Mouse (Mus musculus) CD4-positive helper T cell, adult 2 months (primary cell): ENCODE measurements around the gene Rprd1b.

ENCODE experiments used
- DNase-seq: peaks from one replicate; pipeline ENCODE4 v3.0.0-alpha.2; 2012; ENCODE audit warnings: low read depth, missing footprints, low spot score

Rprd1b gene

GRCm38 (mm10) chr2:158079843-158080395 is 51.6 kb downstream of the Rprd1b start:
- no peak for DNase-seq

DNA sequence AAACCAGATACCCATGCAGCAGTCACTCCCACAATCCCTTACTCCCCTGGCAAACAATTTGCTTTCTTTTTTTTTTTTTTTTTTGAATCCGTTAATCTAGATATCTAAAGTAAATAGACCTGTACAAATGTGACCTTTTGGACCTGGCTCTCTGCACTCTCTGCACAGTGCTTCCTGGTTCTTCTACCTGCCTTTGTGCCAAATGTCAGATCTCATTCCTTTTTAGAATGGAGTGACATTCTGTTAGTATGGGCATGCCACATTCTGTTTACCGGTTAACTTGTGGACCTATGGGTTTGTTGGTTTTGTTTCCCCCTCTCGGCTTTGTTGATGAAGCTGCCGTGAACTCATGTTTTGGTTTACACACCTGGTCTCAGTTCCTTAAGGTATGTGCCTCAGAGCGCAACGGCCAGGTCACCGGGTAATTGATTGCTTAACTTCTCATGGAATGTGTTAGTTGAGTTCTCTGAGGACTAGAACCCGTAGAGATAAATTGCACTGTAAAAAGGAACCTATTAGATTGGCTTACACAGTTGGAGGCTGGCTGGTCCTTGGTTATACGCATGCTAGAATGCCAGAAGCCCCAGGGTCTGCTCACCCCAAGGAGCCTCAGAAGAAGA is 52.4 kb downstream of the Rprd1b start:
- DNase-seq: no peak

DNA sequence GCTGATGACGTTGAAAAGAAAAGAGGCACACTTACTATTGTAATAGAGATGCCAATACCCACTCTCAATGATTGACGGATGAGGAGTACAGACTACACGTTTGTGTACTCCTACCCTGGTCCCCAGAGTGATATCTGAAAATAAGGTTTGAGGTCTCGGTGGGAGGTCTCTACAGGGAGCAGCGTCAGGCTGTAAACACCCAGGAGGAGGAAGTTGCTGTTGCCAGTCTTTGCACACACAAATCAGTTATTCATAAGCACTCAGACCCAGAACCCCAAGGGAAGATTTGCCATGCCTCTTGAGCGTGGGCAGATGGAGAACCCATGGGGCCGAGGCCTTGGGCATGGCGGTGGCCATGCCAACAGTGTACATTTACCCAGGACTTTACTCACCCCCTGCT is 56.2 kb downstream of the Rprd1b start:
- no peak for DNase-seq

GRCm38 (mm10) chr2:158090096-158090495 is 61.8 kb downstream of the Rprd1b start:
- no peak for DNase-seq

DNA sequence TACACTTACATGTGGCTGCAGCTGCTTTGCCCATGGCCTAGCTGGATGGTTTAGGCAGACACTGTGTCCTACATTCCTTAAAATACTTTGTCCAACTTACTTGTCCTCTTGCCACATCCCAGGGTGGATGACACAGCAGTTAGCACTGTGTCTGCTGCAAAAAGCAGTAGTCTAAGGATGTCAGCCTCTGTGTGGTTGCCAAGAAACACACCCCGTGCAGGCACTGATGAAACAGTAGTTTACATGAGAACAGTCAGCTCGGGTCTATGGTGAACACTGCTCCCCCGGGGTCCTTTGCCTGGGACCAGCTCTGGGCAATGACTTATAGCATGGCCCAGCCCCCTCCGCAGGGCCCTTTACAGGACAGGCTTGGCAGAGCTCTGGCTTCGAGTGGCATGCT is 65.0 kb downstream of the Rprd1b start:
- no peak for DNase-seq

DNA sequence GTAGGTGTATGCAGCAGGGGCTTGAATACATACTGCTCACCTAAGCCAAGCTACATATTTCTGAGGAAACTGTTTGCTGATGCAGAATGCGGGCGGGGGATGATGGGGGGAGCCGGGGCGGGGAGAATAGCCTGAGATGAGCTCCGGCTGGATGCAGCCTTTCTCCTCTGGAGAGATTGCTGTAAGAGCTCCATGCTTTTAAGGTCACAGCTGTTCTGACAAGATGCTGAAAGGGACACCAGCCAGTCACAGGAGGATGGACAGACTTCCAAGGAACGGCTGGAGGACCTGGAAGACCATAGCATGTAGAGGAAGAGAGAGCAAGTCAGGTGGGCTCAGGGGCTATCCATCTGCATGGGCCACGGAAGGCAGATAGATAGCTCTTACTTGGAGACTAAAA is 66.0 kb downstream of the Rprd1b start:
- DNase-seq: no peak

DNA sequence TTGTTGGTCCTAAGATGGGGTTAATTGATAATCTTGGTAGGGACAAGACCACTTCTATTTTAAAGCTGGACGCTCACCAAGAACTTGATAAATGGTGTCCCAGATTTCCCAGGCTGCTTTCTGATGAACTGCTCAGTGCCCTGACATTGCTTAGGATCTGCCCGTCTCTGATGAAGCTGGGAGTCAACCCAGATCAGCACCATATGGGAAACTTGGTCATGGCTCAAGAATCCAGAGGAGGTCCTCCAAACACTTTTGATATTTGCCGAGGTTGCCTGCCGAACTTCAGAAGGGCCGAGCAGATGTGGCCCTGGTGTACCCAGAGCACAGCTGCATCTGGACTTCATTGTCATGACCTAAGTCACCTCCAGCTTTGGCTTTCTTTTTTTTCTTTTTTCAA is 66.5 kb downstream of the Rprd1b start:
- no peak for DNase-seq

GRCm38 (mm10) chr2:158097071-158097470 is 68.8 kb downstream of the Rprd1b start:
- no peak for DNase-seq

DNA sequence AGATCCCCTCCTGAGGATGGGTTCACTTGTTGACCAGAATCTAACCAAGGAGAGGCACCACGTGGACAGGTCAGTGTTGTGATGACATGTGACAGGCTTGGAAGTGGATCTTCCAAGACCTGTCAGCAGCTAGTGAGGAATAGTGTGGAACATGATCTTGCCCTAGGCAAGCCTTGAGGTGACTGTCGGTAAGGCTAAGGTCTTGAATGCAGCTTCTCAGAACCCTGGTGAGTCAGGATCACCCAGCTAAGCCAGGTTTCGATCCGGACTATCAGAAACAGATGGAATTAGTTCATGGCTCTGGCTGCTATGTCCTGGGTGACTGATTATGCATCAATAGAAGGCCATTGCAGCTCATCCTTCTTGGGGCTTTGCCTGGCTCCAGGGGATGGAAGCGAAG is 70.4 kb downstream of the Rprd1b start:
- DNase-seq: no peak

GRCm38 (mm10) chr2:158099537-158099936 is 71.2 kb downstream of the Rprd1b start:
- DNase-seq: no peak

- DNase-seq: no peak
Observed at GRCm38 (mm10) chr2:158101768-158102167, 73.5 kb downstream of the Rprd1b start.

DNA sequence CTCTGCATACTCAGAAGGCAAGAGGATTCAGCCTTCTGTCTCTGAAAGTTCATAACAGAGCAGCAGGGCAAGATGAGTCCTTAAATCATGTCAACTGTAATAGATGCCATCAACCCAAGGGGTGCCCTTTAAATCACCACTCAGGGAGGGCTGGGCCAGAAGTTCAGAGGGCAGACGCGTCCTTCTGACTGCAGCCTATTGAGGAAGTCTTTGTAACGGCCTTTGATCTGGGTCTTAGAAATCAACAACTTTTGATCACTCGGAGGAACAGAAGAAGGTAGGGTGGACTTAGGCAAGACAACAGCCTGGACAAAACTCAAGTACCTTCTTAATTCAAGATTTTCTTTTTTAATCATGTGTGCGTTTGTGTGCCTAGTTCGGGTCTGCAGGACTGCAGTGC is 76.7 kb downstream of the Rprd1b start:
- DNase-seq: no peak

DNA sequence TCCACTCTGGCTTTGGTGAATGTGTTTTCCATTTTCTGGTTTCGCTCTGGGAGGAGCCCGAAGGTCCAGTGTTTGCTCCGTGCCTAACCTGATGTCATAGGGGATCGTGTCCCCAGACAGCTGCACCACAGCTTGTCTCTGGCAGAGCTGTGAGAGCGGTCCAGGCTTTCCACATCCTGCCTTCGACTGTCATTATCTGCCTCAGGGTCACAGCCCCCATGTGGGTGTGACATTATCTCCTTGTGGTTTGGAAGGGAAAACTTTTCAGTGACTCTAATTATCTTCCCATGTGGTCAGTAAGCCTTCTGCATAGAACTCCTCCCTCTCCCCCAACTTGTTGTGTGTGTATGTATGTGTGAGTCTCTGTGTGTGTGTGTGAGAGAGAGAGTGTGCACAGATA is 77.3 kb downstream of the Rprd1b start:
- DNase-seq: peak; percentile 27

DNA sequence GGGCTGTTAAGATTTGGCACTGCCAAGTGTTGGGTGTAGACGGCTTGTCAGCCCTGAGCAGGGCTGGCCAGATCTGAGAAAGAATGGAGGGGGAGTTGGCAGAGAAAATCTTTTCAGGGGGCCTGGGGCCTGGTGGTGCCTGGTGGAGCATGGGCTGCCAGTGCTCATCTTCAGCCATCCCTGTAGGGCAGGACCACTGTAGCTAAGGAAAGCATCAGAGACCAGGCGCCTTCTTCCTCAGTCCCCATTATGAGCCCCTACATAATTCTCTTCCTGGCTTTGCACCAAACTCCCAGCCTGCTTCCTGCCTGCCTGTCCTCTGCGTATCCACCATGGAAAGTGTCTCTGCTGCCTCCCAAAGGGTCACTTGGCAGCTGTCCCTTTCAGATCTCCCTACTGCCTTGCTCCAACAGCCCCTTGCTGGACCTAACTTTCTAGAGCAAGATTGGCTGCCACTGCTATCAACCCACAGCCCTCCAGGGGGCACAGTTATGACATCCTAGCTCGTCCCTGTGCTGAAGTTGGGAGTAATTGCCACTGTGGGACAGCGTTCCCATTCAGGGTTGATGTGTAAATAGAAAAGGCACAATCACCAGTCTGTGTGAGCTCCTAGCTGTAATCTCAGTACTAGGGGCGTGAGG is 78.8 kb downstream of the Rprd1b start:
- DNase-seq: no peak

DNA sequence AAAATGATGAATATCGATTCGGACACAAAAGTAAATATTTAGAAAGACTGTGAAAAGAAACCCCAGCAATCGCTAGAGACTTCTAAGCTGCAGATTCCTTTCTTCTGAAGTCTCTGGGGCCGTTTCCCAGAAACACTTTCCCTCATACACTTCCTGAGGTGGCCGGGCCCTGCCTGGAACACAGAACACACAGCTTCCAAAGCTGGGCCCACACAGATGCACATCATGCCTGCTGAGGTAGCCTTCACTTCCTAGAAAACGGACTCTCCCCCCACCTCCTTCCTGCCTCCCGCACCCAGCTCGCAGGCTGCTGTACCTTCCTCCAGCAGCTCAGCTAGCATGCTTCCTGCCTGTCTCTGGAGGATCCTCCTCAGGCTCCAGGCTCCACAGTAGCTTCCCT is 81.2 kb downstream of the Rprd1b start:
- DNase-seq: no peak

- DNase-seq: no peak
Observed at GRCm38 (mm10) chr2:158113591-158114257, 85.4 kb downstream of the Rprd1b start.

GRCm38 (mm10) chr2:158114931-158115330 is 86.6 kb downstream of the Rprd1b start:
- no peak for DNase-seq

GRCm38 (mm10) chr2:158115838-158116453 is 87.6 kb downstream of the Rprd1b start:
- DNase-seq: no peak

GRCm38 (mm10) chr2:158116653-158117052 is 88.4 kb downstream of the Rprd1b start:
- no peak for DNase-seq

DNA sequence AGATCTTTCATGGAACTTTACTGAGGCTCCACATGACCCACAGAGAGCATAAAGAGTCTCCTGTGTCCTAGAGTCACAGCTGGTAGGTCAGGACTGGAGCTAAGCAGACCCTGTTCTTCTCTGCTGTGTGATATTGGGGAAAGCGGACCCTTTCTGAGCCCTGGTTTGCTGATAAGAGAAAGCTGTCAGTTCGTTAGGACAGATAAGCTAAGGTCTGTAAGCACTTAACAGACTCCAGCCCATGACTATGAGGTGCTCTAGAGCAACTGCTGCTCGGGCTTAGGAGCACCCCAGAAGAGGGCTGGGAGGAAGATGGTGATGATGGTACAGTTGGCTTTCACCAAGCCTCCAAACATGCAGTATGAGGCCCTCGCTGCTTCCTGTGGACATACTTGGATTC is 90.8 kb downstream of the Rprd1b start:
- DNase-seq: no peak

DNA sequence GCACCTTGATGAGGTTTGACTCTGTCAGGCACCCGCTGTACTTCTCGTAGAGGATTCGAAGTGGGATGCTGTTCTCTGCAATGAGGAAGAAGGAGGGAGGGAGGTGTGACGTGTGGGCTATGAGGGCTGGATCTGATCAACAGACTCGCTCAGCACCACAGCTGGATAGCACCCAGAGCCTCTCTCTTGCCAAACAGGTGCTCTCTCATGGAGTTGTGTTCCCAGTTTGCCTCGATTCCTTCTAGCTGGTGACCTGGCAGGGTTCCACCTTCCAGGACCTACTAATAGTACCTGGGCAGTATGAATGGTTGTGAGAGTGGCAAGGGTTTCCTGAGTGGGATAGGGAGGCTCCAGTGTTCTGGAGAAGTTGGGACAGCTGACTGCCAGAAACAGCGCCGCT is 91.9 kb downstream of the Rprd1b start:
- no peak for DNase-seq

- DNase-seq: no peak
Observed at GRCm38 (mm10) chr2:158120868-158121267, 92.6 kb downstream of the Rprd1b start.
